Mouse (Mus musculus) limb, embryonic 14.5 days (tissue): ENCODE results near the gene Olfr589. TPM values are rescaled to one million over a fixed set of nuclear protein-coding genes. Genes with fewer than 3 reads are reported as not detected.

ENCODE experiments used
- ATAC-seq: fragments of 200-750 bp; cut with Nextera tagmentation; 2 replicates; pipeline ENCODE4 v1.8.0; 2017; ENCODE audit warnings: low read depth, moderate number of reproducible peaks, moderate TSS enrichment; ENCODE audit not compliant: low FRiP score
- DNase-seq: peaks from one replicate; pipeline ENCODE4 v3.0.0-alpha.2; 2015; ENCODE audit warnings: low spot score
- H3K27ac ChIP-seq: fragments of 300-500 bp; sonication (generic); replicated peaks from 2 replicates; pipeline ENCODE4 v1.5.1; 2014; ENCODE audit warnings: low read depth, mild to moderate bottlenecking, low read length, moderate library complexity, mixed read lengths
- H3K27me3 ChIP-seq: fragments of 300-500 bp; sonication (generic); 2 replicates; pipeline ENCODE4 v1.6.1; 2014; ENCODE audit warnings: low read length, mixed read lengths; ENCODE audit not compliant: control insufficient read depth, insufficient read depth
- H3K36me3 ChIP-seq: fragments of 300-500 bp; sonication (generic); 2 replicates; pipeline ENCODE4 v1.6.1; 2014; ENCODE audit warnings: mild to moderate bottlenecking, low read length, moderate library complexity, mixed read lengths; ENCODE audit not compliant: control insufficient read depth, insufficient read depth
- H3K4me1 ChIP-seq: fragments of 300-500 bp; sonication (generic); 2 replicates; pipeline ENCODE4 v1.6.1; 2014; ENCODE audit warnings: antibody characterized with exemption, low read length, mixed read lengths; ENCODE audit not compliant: control insufficient read depth, insufficient read depth
- H3K4me2 ChIP-seq: fragments of 300-500 bp; sonication (generic); replicated peaks from 2 replicates; pipeline ENCODE4 v1.6.1; 2014; ENCODE audit warnings: low read depth, mild to moderate bottlenecking, low read length, moderate library complexity; ENCODE audit not compliant: severe bottlenecking
- H3K4me3 ChIP-seq: fragments of 300-500 bp; sonication (generic); replicated peaks from 2 replicates; pipeline ENCODE4 v1.5.1; 2014; ENCODE audit warnings: low read length
- H3K9ac ChIP-seq: fragments of 300-500 bp; sonication (generic); 2 replicates; pipeline ENCODE4 v1.6.1; 2014; ENCODE audit warnings: mild to moderate bottlenecking, low read depth, low read length, moderate library complexity; ENCODE audit not compliant: severe bottlenecking
- H3K9me3 ChIP-seq: fragments of 300-500 bp; sonication (generic); 2 replicates; pipeline ENCODE4 v1.6.1; 2016; ENCODE audit warnings: low read length; ENCODE audit not compliant: control insufficient read depth
- POLR2A ChIP-seq: fragments of 200-500 bp; IDR thresholded peaks from 2 replicates; pipeline ENCODE4 v1.8.0; 2012; ENCODE audit warnings: inconsistent platforms, mild to moderate bottlenecking, moderate library complexity, borderline replicate concordance; ENCODE audit not compliant: insufficient read depth, insufficient read length; ENCODE audit errors: extremely low read depth
- WGBS: fragments of 180-500 bp; shearing (Covaris S2); extraction: QIAGEN DNeasy Blood & Tissue Kit; methylation state at CpG from one replicate; pipeline ENCODE4 v1.1.7; 2014; 5-methylcytosine and 5-hydroxymethylcytosine counted together
- polyA plus RNA-seq, 2 experiments: library from polyadenylated mRNA; depleted of rRNA in 1 of 2; stranded (reverse) in 1 of 2; unstranded in 1 of 2; fragments of >200 nt; fragmentation: Nextera tagmentation in 1 of 2; extraction: Ambion mirVana in 1 of 2; gene quantifications; 2 replicates each; pipeline versions ENCODE4 v1.2.1 to v1.2.3; 2012 to 2014

Olfr589 gene
- polyA plus RNA-seq, 2 experiments: not detected

GRCm38 (mm10) chr7:103119406-103119805 is 36.8 kb downstream of the Olfr589 start:
- DNase-seq: no peak
- H3K4me2 ChIP-seq: no peak overlapping the region
- no peak overlapping the region for H3K9ac ChIP-seq
- no peaks in the 10 kb centered on the region for H3K36me3 ChIP-seq
- H3K27ac ChIP-seq: no peak overlapping the region
- 51% methylated on average over 3 of the region's 3 CpGs for WGBS
- no peak for ATAC-seq
- no peaks in the 10 kb centered on the region for H3K4me1 ChIP-seq
- no peaks in the 10 kb centered on the region for H3K27me3 ChIP-seq
- H3K9me3 ChIP-seq: no peaks in the 10 kb centered on the region
- no peak overlapping the region for H3K4me3 ChIP-seq
- TF ChIP-seq POLR2A: no peak

Other genes with a start within 250 kb of the Olfr589 start
- gene Olfr571, start 238.8 kb downstream of the Olfr589 start, polyA plus RNA-seq (2012; rRNA removed): not detected in 2 replicates
- not detected in 2 replicates for gene Olfr571, start 238.8 kb downstream of the Olfr589 start, polyA plus RNA-seq (2014; fragmentation: Nextera tagmentation; extraction: Ambion mirVana)
- not detected in 2 replicates for gene Olfr572, start 231.9 kb downstream of the Olfr589 start, polyA plus RNA-seq (2012; rRNA removed)
- not detected in 2 replicates for gene Olfr572, start 231.9 kb downstream of the Olfr589 start, polyA plus RNA-seq (2014; fragmentation: Nextera tagmentation; extraction: Ambion mirVana)
- gene Olfr573-ps1, start 213.8 kb downstream of the Olfr589 start, polyA plus RNA-seq (2012; rRNA removed): not detected in 2 replicates
- not detected in 2 replicates for gene Olfr573-ps1, start 213.8 kb downstream of the Olfr589 start, polyA plus RNA-seq (2014; fragmentation: Nextera tagmentation; extraction: Ambion mirVana)
- not detected in 2 replicates for gene Olfr574, start 207.9 kb downstream of the Olfr589 start, polyA plus RNA-seq (2012; rRNA removed)
- gene Olfr574, start 207.9 kb downstream of the Olfr589 start, polyA plus RNA-seq (2014; fragmentation: Nextera tagmentation; extraction: Ambion mirVana): not detected in 2 replicates
- not detected in 2 replicates for gene Olfr575, start 197.6 kb downstream of the Olfr589 start, polyA plus RNA-seq (2012; rRNA removed)
- not detected in 2 replicates for gene Olfr575, start 197.6 kb downstream of the Olfr589 start, polyA plus RNA-seq (2014; fragmentation: Nextera tagmentation; extraction: Ambion mirVana)
- gene Olfr576, start 193.7 kb downstream of the Olfr589 start, polyA plus RNA-seq (2012; rRNA removed): not detected in 2 replicates
- not detected in 2 replicates for gene Olfr576, start 193.7 kb downstream of the Olfr589 start, polyA plus RNA-seq (2014; fragmentation: Nextera tagmentation; extraction: Ambion mirVana)
- not detected in 2 replicates for gene Olfr577, start 180.4 kb downstream of the Olfr589 start, polyA plus RNA-seq (2012; rRNA removed)
- gene Olfr577, start 180.4 kb downstream of the Olfr589 start, polyA plus RNA-seq (2014; fragmentation: Nextera tagmentation; extraction: Ambion mirVana): not detected in 2 replicates
- gene Olfr578, start 167.0 kb downstream of the Olfr589 start, polyA plus RNA-seq (2012; rRNA removed): not detected in 2 replicates
- gene Olfr578, start 167.0 kb downstream of the Olfr589 start, polyA plus RNA-seq (2014; fragmentation: Nextera tagmentation; extraction: Ambion mirVana): not detected in 2 replicates
- gene Olfr582, start 118.3 kb downstream of the Olfr589 start, polyA plus RNA-seq (2012; rRNA removed): not detected in 2 replicates
- not detected in 2 replicates for gene Olfr582, start 118.3 kb downstream of the Olfr589 start, polyA plus RNA-seq (2014; fragmentation: Nextera tagmentation; extraction: Ambion mirVana)
- not detected in 2 replicates for gene Olfr583, start 105.1 kb downstream of the Olfr589 start, polyA plus RNA-seq (2012; rRNA removed)
- not detected in 2 replicates for gene Olfr583, start 105.1 kb downstream of the Olfr589 start, polyA plus RNA-seq (2014; fragmentation: Nextera tagmentation; extraction: Ambion mirVana)
- gene Olfr584, start 74.5 kb downstream of the Olfr589 start, polyA plus RNA-seq (2012; rRNA removed): not detected in 2 replicates
- not detected in 2 replicates for gene Olfr584, start 74.5 kb downstream of the Olfr589 start, polyA plus RNA-seq (2014; fragmentation: Nextera tagmentation; extraction: Ambion mirVana)
- gene Olfr585, start 58.6 kb downstream of the Olfr589 start, polyA plus RNA-seq (2012; rRNA removed): not detected in 2 replicates
- gene Olfr585, start 58.6 kb downstream of the Olfr589 start, polyA plus RNA-seq (2014; fragmentation: Nextera tagmentation; extraction: Ambion mirVana): not detected in 2 replicates
- gene Olfr586, start 30.7 kb downstream of the Olfr589 start, polyA plus RNA-seq (2012; rRNA removed): not detected in 2 replicates
- not detected in 2 replicates for gene Olfr586, start 30.7 kb downstream of the Olfr589 start, polyA plus RNA-seq (2014; fragmentation: Nextera tagmentation; extraction: Ambion mirVana)
- gene Olfr588-ps1, start 15.5 kb downstream of the Olfr589 start, polyA plus RNA-seq (2012; rRNA removed): not detected in 2 replicates
- not detected in 2 replicates for gene Olfr588-ps1, start 15.5 kb downstream of the Olfr589 start, polyA plus RNA-seq (2014; fragmentation: Nextera tagmentation; extraction: Ambion mirVana)
- gene Olfr591, start 22.0 kb upstream of the Olfr589 start, polyA plus RNA-seq (2012; rRNA removed): not detected in 2 replicates
- gene Olfr591, start 22.0 kb upstream of the Olfr589 start, polyA plus RNA-seq (2014; fragmentation: Nextera tagmentation; extraction: Ambion mirVana): not detected in 2 replicates
- gene Olfr592, start 28.4 kb upstream of the Olfr589 start, polyA plus RNA-seq (2012; rRNA removed): not detected in 2 replicates
- gene Olfr592, start 28.4 kb upstream of the Olfr589 start, polyA plus RNA-seq (2014; fragmentation: Nextera tagmentation; extraction: Ambion mirVana): not detected in 2 replicates
- not detected in 2 replicates for gene Olfr593, start 55.5 kb upstream of the Olfr589 start, polyA plus RNA-seq (2012; rRNA removed)
- gene Olfr593, start 55.5 kb upstream of the Olfr589 start, polyA plus RNA-seq (2014; fragmentation: Nextera tagmentation; extraction: Ambion mirVana): not detected in 2 replicates
- not detected in 2 replicates for gene Olfr594, start 60.6 kb upstream of the Olfr589 start, polyA plus RNA-seq (2012; rRNA removed)
- not detected in 2 replicates for gene Olfr594, start 60.6 kb upstream of the Olfr589 start, polyA plus RNA-seq (2014; fragmentation: Nextera tagmentation; extraction: Ambion mirVana)
- not detected in 2 replicates for gene Usp17ld, start 96.1 kb upstream of the Olfr589 start, polyA plus RNA-seq (2012; rRNA removed)
- gene Usp17ld, start 96.1 kb upstream of the Olfr589 start, polyA plus RNA-seq (2014; fragmentation: Nextera tagmentation; extraction: Ambion mirVana): not detected in 2 replicates
- not detected in 2 replicates for gene Olfr596, start 149.3 kb upstream of the Olfr589 start, polyA plus RNA-seq (2012; rRNA removed)
- not detected in 2 replicates for gene Olfr596, start 149.3 kb upstream of the Olfr589 start, polyA plus RNA-seq (2014; fragmentation: Nextera tagmentation; extraction: Ambion mirVana)
- gene Olfr597, start 160.0 kb upstream of the Olfr589 start, polyA plus RNA-seq (2012; rRNA removed): not detected in 2 replicates
- not detected in 2 replicates for gene Olfr597, start 160.0 kb upstream of the Olfr589 start, polyA plus RNA-seq (2014; fragmentation: Nextera tagmentation; extraction: Ambion mirVana)
- gene Olfr598, start 167.2 kb upstream of the Olfr589 start, polyA plus RNA-seq (2012; rRNA removed): not detected in 2 replicates
- not detected in 2 replicates for gene Olfr598, start 167.2 kb upstream of the Olfr589 start, polyA plus RNA-seq (2014; fragmentation: Nextera tagmentation; extraction: Ambion mirVana)
- gene Olfr599, start 179.6 kb upstream of the Olfr589 start, polyA plus RNA-seq (2012; rRNA removed): not detected in 2 replicates
- not detected in 2 replicates for gene Olfr599, start 179.6 kb upstream of the Olfr589 start, polyA plus RNA-seq (2014; fragmentation: Nextera tagmentation; extraction: Ambion mirVana)
- not detected in 2 replicates for gene Olfr600, start 193.3 kb upstream of the Olfr589 start, polyA plus RNA-seq (2012; rRNA removed)
- not detected in 2 replicates for gene Olfr600, start 193.3 kb upstream of the Olfr589 start, polyA plus RNA-seq (2014; fragmentation: Nextera tagmentation; extraction: Ambion mirVana)
- gene Olfr601, start 206.3 kb upstream of the Olfr589 start, polyA plus RNA-seq (2012; rRNA removed): not detected in 2 replicates
- gene Olfr601, start 206.3 kb upstream of the Olfr589 start, polyA plus RNA-seq (2014; fragmentation: Nextera tagmentation; extraction: Ambion mirVana): not detected in 2 replicates
- gene Olfr603, start 229.8 kb upstream of the Olfr589 start, polyA plus RNA-seq (2012; rRNA removed): not detected in 2 replicates
- not detected in 2 replicates for gene Olfr603, start 229.8 kb upstream of the Olfr589 start, polyA plus RNA-seq (2014; fragmentation: Nextera tagmentation; extraction: Ambion mirVana)